Comparison of ENCODE assay signal across 9 mouse cellular contexts in genomic region chr6:30736372-30736762, GRCm38 (mm10). TPM values are rescaled to one million over a fixed set of nuclear protein-coding genes. Genes with fewer than 3 reads are reported as not detected.
DNase-seq lines count a peak whose midpoint lies in the region; ATAC-seq and TF ChIP-seq lines count a peak whose summit lies in the region.
"Had no signal": no experiment of that assay in that cellular context is flagged by ENCODE, and none has a peak within 500 bp of the region (broad histone marks: within the 10 kb centered on the region; RNA-seq: fewer than 3 reads in every experiment).

No protein-coding gene starts in this region.

- TF ChIP-seq CTCF in liver, postnatal 0 days (IDR thresholded peaks at IDR 0.05; ENCODE audit: low read depth): no peak

- no peak for TF ChIP-seq EP300 in liver, postnatal 0 days (IDR thresholded peaks at IDR 0.05; ENCODE audit: low read depth)

- no peak overlapping the region for H3K9ac ChIP-seq in hindbrain, embryonic 11.5 days (ENCODE audit: low read depth, low read length)
- H3K9ac ChIP-seq in liver, postnatal 0 days (replicated peaks): no peak overlapping the region
- H3K9ac ChIP-seq: liver, embryonic 14.5 days had no signal

- DNase-seq in adrenal gland, postnatal 14 days: peak; percentile 31
- no peak for DNase-seq in adrenal gland, adult (ENCODE audit: inconsistent age in 2 of 2, low spot score in 1 of 2)
- DNase-seq in R1 (ENCODE audit: low read depth, low spot score): peak; percentile 62
- DNase-seq in hindbrain, embryonic 11.5 days (ENCODE audit: low spot score): peak; percentile 58
- DNase-seq in liver, postnatal 0 days: no peak
- no peak for DNase-seq in thymus, postnatal 25 days
- DNase-seq in layer of hippocampus, adult 9-11 months: no peak

- WGBS in hindbrain, embryonic 11.5 days: 53% methylated on average over 13 of the region's 13 CpGs
- WGBS in liver, postnatal 0 days (ENCODE audit: insufficient replicate concordance): 47% methylated on average over 13 of the region's 13 CpGs

- H3K4me3 ChIP-seq in hindbrain, embryonic 11.5 days (ENCODE audit: low read depth, low read length): no peak overlapping the region
- H3K4me3 ChIP-seq in liver, postnatal 0 days (ENCODE audit: low read depth, low read length): no peak overlapping the region; the same call in 1 of the 2 replicates

- H3K4me1 ChIP-seq in hindbrain, embryonic 11.5 days (replicated peaks; ENCODE audit: control insufficient read depth, insufficient read depth, low read length): peaks cover 3% of the 10 kb centered on the region; the same call in 1 of the 2 replicates
- 0 out of 2 replicates have a peak, but pooled peaks cover 3% of the 10 kb centered on the region for H3K4me1 ChIP-seq in liver, postnatal 0 days (ENCODE audit: insufficient read depth)

- H3K36me3 ChIP-seq in hindbrain, embryonic 11.5 days (ENCODE audit: control insufficient read depth, insufficient read depth, low read length): no peaks in the 10 kb centered on the region
- H3K36me3 ChIP-seq in liver, postnatal 0 days (replicated peaks; ENCODE audit: insufficient read depth, low read length): no peaks in the 10 kb centered on the region

- 0 out of 2 replicates have a peak, but pooled peaks cover 3% of the 10 kb centered on the region for H3K9me3 ChIP-seq in hindbrain, embryonic 11.5 days (ENCODE audit: control insufficient read depth, low read length)
- H3K9me3 ChIP-seq in liver, postnatal 0 days (ENCODE audit: low read length): peaks cover 10% of the 10 kb centered on the region

- peak overlapping the region; percentile 31 for H3K4me2 ChIP-seq in hindbrain, embryonic 11.5 days (replicated peaks; ENCODE audit: low read depth, low read length)
- peak overlapping the region; percentile 13; the same call in 1 of the 2 replicates for H3K4me2 ChIP-seq in liver, postnatal 0 days (ENCODE audit: low read depth, low read length)

- ATAC-seq in hindbrain, embryonic 11.5 days (ENCODE audit: low FRiP score): peak; percentile 72
- ATAC-seq in liver, postnatal 0 days: no peak
- ATAC-seq in cerebellum, adult (ENCODE audit: insufficient number of reproducible peaks, low FRiP score, low TSS enrichment): no peak

- H3K27ac ChIP-seq in hindbrain, embryonic 11.5 days (ENCODE audit: low read depth, low read length): peak overlapping the region; percentile 83
- no peak overlapping the region for H3K27ac ChIP-seq in liver, postnatal 0 days (ENCODE audit: low read depth)
- H3K27ac ChIP-seq: liver, embryonic 14.5 days had no signal

- H3K27me3 ChIP-seq in hindbrain, embryonic 11.5 days (ENCODE audit: control insufficient read depth, insufficient read depth, low read length): no peaks in the 10 kb centered on the region
- H3K27me3 ChIP-seq in liver, postnatal 0 days (ENCODE audit: insufficient read depth, low read length): peaks cover 55% of the 10 kb centered on the region

RNA-seq across cellular contexts. Expression of gene Mest, which starts 13.0 kb away (rescaled TPM):
- 73.3 and 85.6 TPM in 2 replicates for total RNA-seq in adrenal gland, postnatal 14 days (2021)
- polyA plus RNA-seq in hindbrain, embryonic 11.5 days (2014; fragmentation: Nextera tagmentation; extraction: Ambion mirVana): 1,131 and 1,227 TPM in 2 replicates
- 117 and 119 TPM in 2 replicates for polyA plus RNA-seq in liver, postnatal 0 days (2015; fragmentation: Nextera tagmentation; extraction: Ambion mirVana)

RNA-seq across cellular contexts. Expression of gene Cep41, which starts 42.8 kb away (rescaled TPM):
- total RNA-seq in adrenal gland, postnatal 14 days (2021): 6.8 and 8.2 TPM in 2 replicates
- polyA plus RNA-seq in hindbrain, embryonic 11.5 days (2014; fragmentation: Nextera tagmentation; extraction: Ambion mirVana): 19.7 and 26.8 TPM in 2 replicates
- polyA plus RNA-seq in liver, postnatal 0 days (2015; fragmentation: Nextera tagmentation; extraction: Ambion mirVana): 2.8 TPM in 2 replicates

Comparison
In these comparisons a context has a peak if more than half of its experiments do, and no peak if none do; other contexts are left out.
1. DNase-seq: peak in adrenal gland, postnatal 14 days (single experiment), R1 (single experiment) and hindbrain, embryonic 11.5 days (single experiment); none in adrenal gland, adult (0 of 2), liver, postnatal 0 days (single experiment), thymus, postnatal 25 days (single experiment) and layer of hippocampus, adult 9-11 months (single experiment).